Mouse (Mus musculus) A20 (cell line): ENCODE data around the gene Atp6v0b.

Source experiments
- DNase-seq: peaks from one replicate; pipeline ENCODE4 v3.0.0-alpha.2; 2011; ENCODE audit warnings: low read depth, low spot score

Gene Atp6v0b

GRCm38 (mm10) chr4:117872471-117872886 lies 14.7 kb downstream of the Atp6v0b start, which contains the start of gene Ccdc24:
Gene Ccdc24, minus strand, starts transcription at chr4:117872557.
- DNase-seq: no peak

- DNase-seq: no peak
These were observed 15.3 kb downstream of the Atp6v0b start for GRCm38 (mm10) chr4:117871787-117872186.

- no peak for DNase-seq
These were observed 16.7 kb downstream of the Atp6v0b start for GRCm38 (mm10) chr4:117870437-117870836.

GRCm38 (mm10) chr4:117869317-117869716 lies 17.8 kb downstream of the Atp6v0b start:
- DNase-seq: no peak

- DNase-seq: peak; percentile 35
These were observed 19.3 kb downstream of the Atp6v0b start for GRCm38 (mm10) chr4:117867823-117868222.

- DNase-seq: no peak
These were observed 20.1 kb downstream of the Atp6v0b start for GRCm38 (mm10) chr4:117867000-117867399.

- no peak for DNase-seq
These were observed 21.1 kb downstream of the Atp6v0b start for GRCm38 (mm10) chr4:117866083-117866482.

- no peak for DNase-seq
These were observed 24.3 kb downstream of the Atp6v0b start for GRCm38 (mm10) chr4:117862823-117863222.

- no peak for DNase-seq
These were observed 26.6 kb downstream of the Atp6v0b start for GRCm38 (mm10) chr4:117860570-117860969.

GRCm38 (mm10) chr4:117858794-117859193 lies 28.3 kb downstream of the Atp6v0b start:
- DNase-seq: peak; percentile 54

- no peak for DNase-seq
These were observed 32.0 kb downstream of the Atp6v0b start for GRCm38 (mm10) chr4:117855146-117855545.

GRCm38 (mm10) chr4:117852152-117852868 lies 34.8 kb downstream of the Atp6v0b start:
- DNase-seq: no peak

GRCm38 (mm10) chr4:117850871-117851270 lies 36.3 kb downstream of the Atp6v0b start:
- no peak for DNase-seq

GRCm38 (mm10) chr4:117850176-117850575 lies 37.0 kb downstream of the Atp6v0b start:
- no peak for DNase-seq

- DNase-seq: no peak
These were observed 37.6 kb downstream of the Atp6v0b start for GRCm38 (mm10) chr4:117849506-117849905.

GRCm38 (mm10) chr4:117849063-117849462 lies 38.1 kb downstream of the Atp6v0b start:
- no peak for DNase-seq

- no peak for DNase-seq
These were observed 40.1 kb downstream of the Atp6v0b start for GRCm38 (mm10) chr4:117847011-117847410.

GRCm38 (mm10) chr4:117846261-117846660 lies 40.9 kb downstream of the Atp6v0b start:
- no peak for DNase-seq

GRCm38 (mm10) chr4:117845316-117845715 lies 41.8 kb downstream of the Atp6v0b start:
- DNase-seq: peak; percentile 59

- DNase-seq: no peak
These were observed 42.7 kb downstream of the Atp6v0b start for GRCm38 (mm10) chr4:117844467-117844866.

GRCm38 (mm10) chr4:117843101-117843500 lies 44.0 kb downstream of the Atp6v0b start:
- no peak for DNase-seq

GRCm38 (mm10) chr4:117841566-117841965 lies 45.6 kb downstream of the Atp6v0b start:
- DNase-seq: no peak

- DNase-seq: no peak
These were observed 46.3 kb downstream of the Atp6v0b start for GRCm38 (mm10) chr4:117840821-117841220.

- DNase-seq: no peak
These were observed 47.8 kb downstream of the Atp6v0b start for GRCm38 (mm10) chr4:117839366-117839765.
